Comparison of ENCODE assay signal across 20 mouse cellular contexts in genomic region chr10:123414953-123415352, GRCm38 (mm10).
A peak's percentile ranks its signal among the peaks of the same experiment; 100 is the strongest.
DNase-seq lines count a peak whose midpoint lies in the region; ATAC-seq and TF ChIP-seq lines count a peak whose summit lies in the region.
"Had no signal": no experiment of that assay in that cellular context is flagged by ENCODE, and none has a peak within 500 bp of the region (broad histone marks: within the 10 kb centered on the region; RNA-seq: fewer than 3 reads in every experiment).

No protein-coding gene starts in this region.

- H3K36me3 ChIP-seq in lung, postnatal 0 days (ENCODE audit: insufficient read depth, low read length), result no peaks in the 10 kb centered on the region
- no peaks in the 10 kb centered on the region for H3K36me3 ChIP-seq in stomach, postnatal 0 days (ENCODE audit: control insufficient read depth, insufficient read depth, low read length)
- no peaks in the 10 kb centered on the region for H3K36me3 ChIP-seq in midbrain, embryonic 11.5 days (ENCODE audit: control insufficient read depth, insufficient read depth, low read length)
- H3K36me3 ChIP-seq: forebrain, embryonic 10.5 days; heart, embryonic 12.5 days; midbrain, embryonic 15.5 days; neural tube, embryonic 12.5 days had no signal

- ATAC-seq in lung, postnatal 0 days, result no peak
- ATAC-seq in stomach, postnatal 0 days (ENCODE audit: low FRiP score, low TSS enrichment), result no peak
- no peak for ATAC-seq in midbrain, embryonic 11.5 days (ENCODE audit: low FRiP score)
- ATAC-seq: inflammation-experienced regulatory T-cells, adult 6 months; midbrain, embryonic 15.5 days had no signal

- no peak for TF ChIP-seq EP300 in lung, postnatal 0 days (IDR thresholded peaks at IDR 0.05)
- no peak for TF ChIP-seq EP300 in stomach, postnatal 0 days (optimal IDR thresholded peaks at IDR 0.05)

- WGBS in lung, postnatal 0 days, result 85% methylated on average over 1 of the region's 1 CpGs
- WGBS in lung, adult 2 months, result 94% methylated on average over 1 of the region's 1 CpGs
- 84% methylated on average over 1 of the region's 1 CpGs for WGBS in stomach, postnatal 0 days
- WGBS in midbrain, embryonic 11.5 days, result 92% methylated on average over 1 of the region's 1 CpGs

- peak; percentile 37 for TF ChIP-seq CTCF in lung, postnatal 0 days (IDR thresholded peaks at IDR 0.05)
- TF ChIP-seq CTCF in lung, adult 2 months (IDR thresholded peaks at IDR 0.05; ENCODE audit: insufficient read depth, low read length), result no peak
- peak; percentile 38 for TF ChIP-seq CTCF in stomach, postnatal 0 days (IDR thresholded peaks at IDR 0.05; ENCODE audit: low read depth)

- no peak overlapping the region for H3K4me2 ChIP-seq in lung, postnatal 0 days (replicated peaks; ENCODE audit: low read depth, low read length)
- H3K4me2 ChIP-seq in stomach, postnatal 0 days (replicated peaks; ENCODE audit: low read depth), result no peak overlapping the region
- no peak overlapping the region for H3K4me2 ChIP-seq in midbrain, embryonic 11.5 days
- H3K4me2 ChIP-seq: heart, embryonic 12.5 days; hindbrain, embryonic 14.5 days; midbrain, embryonic 15.5 days; neural tube, embryonic 12.5 days had no signal

- peak; percentile 2 to 14 for DNase-seq in heart, postnatal 10 days
- DNase-seq in heart, adult 11 months, result no peak
- DNase-seq in kidney, postnatal 4 days, result peak; percentile 24 to 25
- no peak for DNase-seq in kidney, postnatal 14 days
- DNase-seq in lung, postnatal 0 days (ENCODE audit: low spot score), result peak; percentile 7
- DNase-seq in lung, adult 2 months, result no peak
- no peak for DNase-seq in stomach, postnatal 0 days (ENCODE audit: low spot score)
- no peak for DNase-seq in midbrain, embryonic 11.5 days (ENCODE audit: low spot score, missing footprints)
- DNase-seq: adrenal gland, postnatal 14 days; cerebellum, adult 8-10 months; cerebellum, postnatal 36 days; right cerebral cortex, postnatal 14 days; thymus, postnatal 25 days had no signal

- TF ChIP-seq POLR2A in lung, adult 2 months (IDR thresholded peaks at IDR 0.05; ENCODE audit: borderline replicate concordance, extremely low read depth, low read depth, low read length), result no peak

- H3K9ac ChIP-seq in lung, postnatal 0 days (replicated peaks; ENCODE audit: low read depth), result no peak overlapping the region
- no peak overlapping the region for H3K9ac ChIP-seq in stomach, postnatal 0 days (ENCODE audit: low read length)
- no peak overlapping the region for H3K9ac ChIP-seq in midbrain, embryonic 11.5 days (ENCODE audit: low read length)
- H3K9ac ChIP-seq: heart, embryonic 12.5 days; hindbrain, embryonic 14.5 days; midbrain, embryonic 15.5 days; neural tube, embryonic 12.5 days had no signal

- H3K4me1 ChIP-seq in lung, postnatal 0 days (ENCODE audit: insufficient read depth, low read depth, low read length), result no peaks in the 10 kb centered on the region
- no peaks in the 10 kb centered on the region for H3K4me1 ChIP-seq in lung, adult 2 months (ENCODE audit: control insufficient read depth, insufficient read depth, low read length)
- no peaks in the 10 kb centered on the region for H3K4me1 ChIP-seq in stomach, postnatal 0 days (replicated peaks; ENCODE audit: control insufficient read depth, insufficient read depth)
- no peaks in the 10 kb centered on the region for H3K4me1 ChIP-seq in midbrain, embryonic 11.5 days (ENCODE audit: control insufficient read depth, insufficient read depth, low read length)
- H3K4me1 ChIP-seq: heart, embryonic 12.5 days; megakaryocyte, embryonic 14.5 days had no signal

- H3K27ac ChIP-seq in lung, postnatal 0 days (ENCODE audit: low read length), result no peak overlapping the region
- no peak overlapping the region for H3K27ac ChIP-seq in stomach, postnatal 0 days (replicated peaks)
- H3K27ac ChIP-seq in midbrain, embryonic 11.5 days (ENCODE audit: low read depth, low read length), result no peak overlapping the region
- H3K27ac ChIP-seq: forebrain, embryonic 10.5 days; hindbrain, embryonic 14.5 days; midbrain, embryonic 15.5 days; neural tube, embryonic 12.5 days had no signal

- H3K27me3 ChIP-seq in lung, postnatal 0 days (replicated peaks; ENCODE audit: insufficient read depth, low read length), result no peaks in the 10 kb centered on the region
- H3K27me3 ChIP-seq in stomach, postnatal 0 days (ENCODE audit: control insufficient read depth, insufficient read depth, low read length), result no peaks in the 10 kb centered on the region
- no peaks in the 10 kb centered on the region for H3K27me3 ChIP-seq in midbrain, embryonic 11.5 days (ENCODE audit: control insufficient read depth, insufficient read depth, low read length)
- H3K27me3 ChIP-seq: heart, embryonic 12.5 days; megakaryocyte, embryonic 14.5 days; midbrain, embryonic 15.5 days; neural tube, embryonic 12.5 days had no signal

- no peaks in the 10 kb centered on the region for H3K9me3 ChIP-seq in lung, postnatal 0 days (ENCODE audit: low read length)
- no peaks in the 10 kb centered on the region for H3K9me3 ChIP-seq in stomach, postnatal 0 days (ENCODE audit: control insufficient read depth, low read length)
- H3K9me3 ChIP-seq in midbrain, embryonic 11.5 days (ENCODE audit: control insufficient read depth, low read length), result no peaks in the 10 kb centered on the region
- H3K9me3 ChIP-seq: forebrain, embryonic 10.5 days; heart, embryonic 12.5 days; midbrain, embryonic 15.5 days; neural tube, embryonic 12.5 days had no signal

- no peak overlapping the region for H3K4me3 ChIP-seq in lung, postnatal 0 days (ENCODE audit: low read depth, low read length)
- H3K4me3 ChIP-seq in lung, adult 2 months (replicated peaks; ENCODE audit: extremely low read depth, low read depth, low read length), result no peak overlapping the region
- no peak overlapping the region for H3K4me3 ChIP-seq in stomach, postnatal 0 days (ENCODE audit: low read depth, low read length)
- H3K4me3 ChIP-seq in midbrain, embryonic 11.5 days (ENCODE audit: low read depth, low read length), result no peak overlapping the region
- H3K4me3 ChIP-seq: forebrain, embryonic 10.5 days; heart, embryonic 12.5 days; megakaryocyte, embryonic 14.5 days; midbrain, embryonic 15.5 days; neural tube, embryonic 12.5 days had no signal

- intact Hi-C loops in heart, postnatal 10 days (cut with DNase I), result no loop called here

Comparison
In these comparisons a context has a peak if more than half of its experiments do, and no peak if none do; other contexts are left out.
1. DNase-seq: peak in heart, postnatal 10 days (2 of 2), kidney, postnatal 4 days (2 of 2) and lung, postnatal 0 days (single experiment); none in heart, adult 11 months (single experiment), kidney, postnatal 14 days (single experiment), lung, adult 2 months (single experiment), stomach, postnatal 0 days (single experiment) and midbrain, embryonic 11.5 days (single experiment).